Mouse (Mus musculus) midbrain, embryonic 15.5 days (tissue): ENCODE data around the gene Upk1a. TPM values are rescaled to one million over a fixed set of nuclear protein-coding genes. Genes with fewer than 3 reads are reported as not detected.

ENCODE experiments used
- ATAC-seq: fragments of 200-750 bp; cut with Nextera tagmentation; replicated peaks from 2 replicates; pipeline ENCODE4 v1.8.0; 2017; ENCODE audit warnings: moderate TSS enrichment
- H3K27ac ChIP-seq: fragments of 300-500 bp; sonication (generic); 2 replicates; pipeline ENCODE4 v1.5.1; 2015; ENCODE audit warnings: mild to moderate bottlenecking, inconsistent platforms
- H3K27me3 ChIP-seq: fragments of 300-500 bp; sonication (generic); replicated peaks from 2 replicates; pipeline ENCODE4 v1.6.1; 2015; ENCODE audit warnings: inconsistent platforms
- H3K36me3 ChIP-seq: fragments of 300-500 bp; sonication (generic); replicated peaks from 2 replicates; pipeline ENCODE4 v1.6.1; 2015; ENCODE audit warnings: inconsistent platforms
- H3K4me1 ChIP-seq: fragments of 300-500 bp; sonication (generic); 2 replicates; pipeline ENCODE4 v1.6.1; 2015; ENCODE audit warnings: inconsistent platforms
- H3K4me2 ChIP-seq: fragments of 300-500 bp; sonication (generic); 2 replicates; pipeline ENCODE4 v1.6.1; 2015; ENCODE audit warnings: inconsistent platforms, mild to moderate bottlenecking, moderate library complexity
- H3K4me3 ChIP-seq: fragments of 300-500 bp; sonication (generic); 2 replicates; pipeline ENCODE4 v1.5.1; 2015; ENCODE audit warnings: mild to moderate bottlenecking, inconsistent platforms
- H3K9ac ChIP-seq: fragments of 300-500 bp; sonication (generic); 2 replicates; pipeline ENCODE4 v1.6.1; 2015; ENCODE audit warnings: mild to moderate bottlenecking, inconsistent platforms
- H3K9me3 ChIP-seq: fragments of 300-500 bp; sonication (generic); 2 replicates; pipeline ENCODE4 v1.6.1; 2016; ENCODE audit warnings: inconsistent platforms
- WGBS: fragments of 180-500 bp; shearing (Covaris S2); methylation state at CpG from one replicate; pipeline ENCODE4 v1.1.7; 2015; ENCODE audit warnings: mixed read lengths; 5-methylcytosine and 5-hydroxymethylcytosine counted together
- polyA plus RNA-seq: library from polyadenylated mRNA; unstranded; fragments of >200 nt; fragmentation: Nextera tagmentation; extraction: Ambion mirVana; gene quantifications from 2 replicates; pipeline ENCODE4 v1.2.1, GENCODE M21; 2015

Upk1a gene
- polyA plus RNA-seq, 1 experiment from 2014 or later: 0.58 TPM

GRCm38 (mm10) chr7:30618658-30619057 is 6.0 kb upstream of the Upk1a start:
- Histone ChIP-seq H3K9me3 (no peaks in the 10 kb centered on the region), H3K27me3 (no peaks in the 10 kb centered on the region), H3K4me2 (no peak overlapping the region), H3K27ac (no peak overlapping the region), H3K36me3 (peaks cover 56% of the 10 kb centered on the region), H3K4me1 (no peaks in the 10 kb centered on the region), H3K9ac (no peak overlapping the region), H3K4me3 (no peak overlapping the region)
- ATAC-seq: no peak
- 92% methylated on average over 9 of the region's 9 CpGs for whole genome bisulfite sequencing

GRCm38 (mm10) chr7:30615049-30615760 is 2.6 kb upstream of the Upk1a start:
- H3K9me3 ChIP-seq: no peaks in the 10 kb centered on the region

GRCm38 (mm10) chr7:30614454-30614853 is 1.8 kb upstream of the Upk1a start:
- Histone ChIP-seq H3K4me2 (no peak overlapping the region), H3K4me3 (no peak overlapping the region), H3K36me3 (peaks cover 36% of the 10 kb centered on the region), H3K27me3 (no peaks in the 10 kb centered on the region), H3K9me3 (no peaks in the 10 kb centered on the region), H3K27ac (no peak overlapping the region), H3K4me1 (no peaks in the 10 kb centered on the region), H3K9ac (no peak overlapping the region)
- ATAC-seq: no peak
- 77% methylated on average over 2 of the region's 2 CpGs for WGBS

More at GRCm38 (mm10) chr7:30615049-30615760, 2.6 kb upstream of the Upk1a start:
- Histone ChIP-seq H3K4me2 (no peak overlapping the region), H3K27ac (no peak overlapping the region), H3K36me3 (peaks cover 39% of the 10 kb centered on the region), H3K4me1 (no peaks in the 10 kb centered on the region), H3K9ac (no peak overlapping the region), H3K4me3 (no peak overlapping the region), H3K27me3 (no peaks in the 10 kb centered on the region)
- ATAC-seq: peak; percentile 33; the same call in 1 of the 2 replicates
- WGBS: 59% methylated on average over 5 of the region's 5 CpGs

GRCm38 (mm10) chr7:30613529-30614112 is 974 bp upstream of the Upk1a start:
- H3K9ac ChIP-seq: no peak overlapping the region
- no peak overlapping the region for H3K27ac ChIP-seq
- peaks cover 28% of the 10 kb centered on the region; the same call in 1 of the 2 replicates for H3K36me3 ChIP-seq
- no peaks in the 10 kb centered on the region for H3K9me3 ChIP-seq
- no peaks in the 10 kb centered on the region for H3K27me3 ChIP-seq
- no peak overlapping the region for H3K4me3 ChIP-seq
- ATAC-seq: no peak
- H3K4me1 ChIP-seq: no peaks in the 10 kb centered on the region
- WGBS: 24% methylated on average over 14 of the region's 14 CpGs
- no peak overlapping the region for H3K4me2 ChIP-seq

- no peak for ATAC-seq
- no peak overlapping the region for H3K9ac ChIP-seq
- 59% methylated on average over 7 of the region's 7 CpGs for WGBS
Measured at GRCm38 (mm10) chr7:30610043-30610442, 2.6 kb downstream of the Upk1a start.

GRCm38 (mm10) chr7:30608476-30608875 is 4.2 kb downstream of the Upk1a start:
- no peaks in the 10 kb centered on the region for H3K27me3 ChIP-seq
- H3K27ac ChIP-seq: no peak overlapping the region
- H3K9ac ChIP-seq: no peak overlapping the region
- H3K4me1 ChIP-seq: no peaks in the 10 kb centered on the region
- H3K36me3 ChIP-seq: no peaks in the 10 kb centered on the region
- no peak overlapping the region for H3K4me2 ChIP-seq
- H3K4me3 ChIP-seq: no peak overlapping the region
- ATAC-seq: no peak
- WGBS: 48% methylated on average over 16 of the region's 16 CpGs
- H3K9me3 ChIP-seq: no peaks in the 10 kb centered on the region

More at GRCm38 (mm10) chr7:30610043-30610442, 2.6 kb downstream of the Upk1a start:
- no peaks in the 10 kb centered on the region for H3K27me3 ChIP-seq
- H3K36me3 ChIP-seq: no peaks in the 10 kb centered on the region
- no peaks in the 10 kb centered on the region for H3K4me1 ChIP-seq
- H3K9me3 ChIP-seq: no peaks in the 10 kb centered on the region
- no peak overlapping the region for H3K4me2 ChIP-seq
- no peak overlapping the region for H3K27ac ChIP-seq
- H3K4me3 ChIP-seq: no peak overlapping the region

GRCm38 (mm10) chr7:30607706-30608309 is 4.8 kb downstream of the Upk1a start:
- no peaks in the 10 kb centered on the region for H3K4me1 ChIP-seq
- H3K9ac ChIP-seq: no peak overlapping the region
- no peak for ATAC-seq
- 27% methylated on average over 8 of the region's 8 CpGs for WGBS
- no peak overlapping the region for H3K4me2 ChIP-seq
- no peaks in the 10 kb centered on the region for H3K27me3 ChIP-seq
- H3K4me3 ChIP-seq: no peak overlapping the region
- no peak overlapping the region for H3K27ac ChIP-seq
- H3K36me3 ChIP-seq: no peaks in the 10 kb centered on the region
- no peaks in the 10 kb centered on the region for H3K9me3 ChIP-seq

- Histone ChIP-seq H3K4me1 (peaks cover 8% of the 10 kb centered on the region; the same call in 1 of the 2 replicates), H3K36me3 (no peaks in the 10 kb centered on the region), H3K27ac (no peak overlapping the region), H3K9me3 (no peaks in the 10 kb centered on the region), H3K9ac (no peak overlapping the region), H3K27me3 (no peaks in the 10 kb centered on the region), H3K4me3 (no peak overlapping the region), H3K4me2 (no peak overlapping the region)
- whole genome bisulfite sequencing: 88% methylated on average over 8 of the region's 8 CpGs
- ATAC-seq: no peak
Measured at GRCm38 (mm10) chr7:30604944-30605343, 7.7 kb downstream of the Upk1a start.

- Histone ChIP-seq H3K9me3 (no peaks in the 10 kb centered on the region), H3K4me1 (peaks cover 13% of the 10 kb centered on the region), H3K4me2 (no peak overlapping the region), H3K9ac (no peak overlapping the region), H3K4me3 (no peak overlapping the region), H3K27me3 (no peaks in the 10 kb centered on the region), H3K36me3 (no peaks in the 10 kb centered on the region), H3K27ac (no peak overlapping the region)
- no peak for ATAC-seq
- 61% methylated on average over 8 of the region's 8 CpGs for WGBS
Measured at GRCm38 (mm10) chr7:30604424-30604823, 8.2 kb downstream of the Upk1a start.

GRCm38 (mm10) chr7:30602583-30602982 is 10.1 kb downstream of the Upk1a start:
- Histone ChIP-seq H3K4me3 (no peak overlapping the region), H3K27ac (no peak overlapping the region), H3K9ac (no peak overlapping the region), H3K9me3 (no peaks in the 10 kb centered on the region), H3K4me1 (peaks cover 13% of the 10 kb centered on the region), H3K4me2 (no peak overlapping the region), H3K27me3 (no peaks in the 10 kb centered on the region), H3K36me3 (no peaks in the 10 kb centered on the region)
- no peak for ATAC-seq
- WGBS: 53% methylated on average over 3 of the region's 3 CpGs

GRCm38 (mm10) chr7:30600651-30601050 is 12.0 kb downstream of the Upk1a start:
- Histone ChIP-seq H3K36me3 (no peaks in the 10 kb centered on the region), H3K4me3 (no peak overlapping the region), H3K27ac (0 out of 2 replicates have a peak overlapping the region, but pooled peaks have one; percentile 13), H3K4me1 (peaks cover 13% of the 10 kb centered on the region), H3K9me3 (no peaks in the 10 kb centered on the region), H3K27me3 (no peaks in the 10 kb centered on the region), H3K4me2 (peak overlapping the region; percentile 45; the same call in 1 of the 2 replicates), H3K9ac (no peak overlapping the region)
- WGBS: 71% methylated on average over 7 of the region's 7 CpGs
- ATAC-seq: peak; percentile 55

- H3K27ac ChIP-seq: peak overlapping the region; percentile 13; the same call in 1 of the 2 replicates
- H3K9ac ChIP-seq: no peak overlapping the region
- ATAC-seq: peak; percentile 98
- H3K4me2 ChIP-seq: peak overlapping the region; percentile 45
- 1% methylated on average over 16 of the region's 16 CpGs for WGBS
- H3K4me1 ChIP-seq: peaks cover 13% of the 10 kb centered on the region
- peak overlapping the region; percentile 16 for H3K4me3 ChIP-seq
- no peaks in the 10 kb centered on the region for H3K27me3 ChIP-seq
- no peaks in the 10 kb centered on the region for H3K9me3 ChIP-seq
- H3K36me3 ChIP-seq: no peaks in the 10 kb centered on the region
Measured at GRCm38 (mm10) chr7:30599933-30600353, 12.7 kb downstream of the Upk1a start.
